Mouse (Mus musculus) midbrain, embryonic 16.5 days (tissue): Measurements from ENCODE around the gene Slc31a1. TPM values are rescaled to one million over a fixed set of nuclear protein-coding genes. Genes with fewer than 3 reads are reported as not detected.
A peak's percentile ranks its signal among the peaks of the same experiment; 100 is the strongest.

Source experiments
- ATAC-seq: fragments of 200-750 bp; cut with Nextera tagmentation; 2 replicates; pipeline ENCODE4 v1.8.0; 2017; ENCODE audit warnings: moderate TSS enrichment
- H3K27ac ChIP-seq: fragments of 300-500 bp; sonication (generic); 2 replicates; pipeline ENCODE4 v1.5.1; 2014; ENCODE audit warnings: mild to moderate bottlenecking, low read length, mixed read lengths
- H3K27me3 ChIP-seq: fragments of 300-500 bp; sonication (generic); 2 replicates; pipeline ENCODE4 v1.6.1; 2014; ENCODE audit warnings: low read depth, low read length, mixed read lengths; ENCODE audit not compliant: control insufficient read depth, insufficient read depth
- H3K36me3 ChIP-seq: fragments of 300-500 bp; sonication (generic); 2 replicates; pipeline ENCODE4 v1.6.1; 2014; ENCODE audit warnings: mild to moderate bottlenecking, low read length, moderate library complexity, mixed read lengths; ENCODE audit not compliant: control insufficient read depth, insufficient read depth
- H3K4me1 ChIP-seq: fragments of 300-500 bp; sonication (generic); 2 replicates; pipeline ENCODE4 v1.6.1; 2014; ENCODE audit warnings: mild to moderate bottlenecking, low read length, mixed read lengths; ENCODE audit not compliant: control insufficient read depth, insufficient read depth
- H3K4me2 ChIP-seq: fragments of 300-500 bp; sonication (generic); 2 replicates; pipeline ENCODE4 v1.6.1; 2014; ENCODE audit warnings: mild to moderate bottlenecking, low read length, mixed read lengths
- H3K4me3 ChIP-seq: fragments of 300-500 bp; sonication (generic); 2 replicates; pipeline ENCODE4 v1.5.1; 2014; ENCODE audit warnings: low read depth, mild to moderate bottlenecking, low read length, moderate library complexity, mixed read lengths
- H3K9ac ChIP-seq: fragments of 300-500 bp; sonication (generic); 2 replicates; pipeline ENCODE4 v1.6.1; 2014; ENCODE audit warnings: low read depth, low read length, mixed read lengths
- H3K9me3 ChIP-seq: fragments of 300-500 bp; sonication (generic); replicated peaks from 2 replicates; pipeline ENCODE4 v1.6.1; 2014; ENCODE audit warnings: mild to moderate bottlenecking, low read length, mixed read lengths; ENCODE audit not compliant: control insufficient read depth, poor library complexity, severe bottlenecking
- WGBS: fragments of 180-500 bp; shearing (Covaris S2); extraction: QIAGEN DNeasy Blood & Tissue Kit; methylation state at CpG from one replicate; pipeline ENCODE4 v1.1.7; 2014; 5-methylcytosine and 5-hydroxymethylcytosine counted together
- polyA plus RNA-seq: library from polyadenylated mRNA; unstranded; fragments of >200 nt; fragmentation: Nextera tagmentation; extraction: Ambion mirVana; gene quantifications from 2 replicates; pipeline ENCODE4 v1.2.1, GENCODE M21; 2015

The Slc31a1 gene
- 36.8 and 37.7 TPM in 2 replicates for polyA plus RNA-seq

DNA sequence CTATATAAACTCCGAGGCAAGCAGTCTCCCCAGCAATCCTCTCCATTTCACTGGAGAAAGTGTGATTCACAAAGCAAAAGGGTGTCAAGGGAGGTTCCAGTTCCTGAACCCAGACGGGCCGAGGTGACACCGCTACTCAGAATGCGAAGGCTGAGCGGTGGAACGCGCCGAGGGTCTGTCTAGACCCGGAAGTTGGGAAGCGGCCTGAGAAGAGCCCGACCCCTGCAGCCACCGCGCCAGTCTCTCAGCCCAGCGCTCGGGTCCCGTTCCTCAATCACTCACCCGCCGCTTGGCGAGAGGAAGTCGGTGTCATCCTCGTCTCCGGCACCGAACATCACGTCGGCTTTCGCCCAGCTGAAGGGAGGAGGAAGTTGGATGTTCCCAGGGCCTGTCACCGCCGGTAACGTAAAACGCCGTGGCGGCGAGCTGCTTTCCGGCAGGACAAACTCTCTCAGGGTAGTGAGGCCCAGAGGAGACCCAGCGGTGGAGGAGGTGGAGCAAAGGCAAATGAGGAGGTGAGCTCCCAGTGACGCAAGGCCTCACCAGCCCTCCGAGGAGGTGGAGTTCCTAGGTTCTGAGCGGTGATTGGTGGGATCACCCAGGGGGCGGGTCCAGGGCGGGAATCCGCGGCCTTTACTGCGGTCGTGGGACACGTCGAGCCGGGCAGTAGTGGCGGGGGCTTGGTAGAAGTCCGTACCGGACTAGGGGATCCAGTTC, at the start of gene Slc31a1, which contains the start of gene Fkbp15:
Gene Slc31a1 (plus strand): TSS at position 640 of the 717 bp plus-strand sequence.
Gene Fkbp15 (minus strand): TSS at position 461 of the 717 bp plus-strand sequence.
- Histone ChIP-seq H3K9ac (peak within 1 kb of the TSS; percentile 84), H3K27ac (peak within 1 kb of the TSS; percentile 84), H3K4me2 (peak within 1 kb of the TSS; percentile 90), H3K9me3 (no peaks in the 10 kb centered on the region), H3K4me1 (peaks cover 23% of the 10 kb centered on the region), H3K27me3 (no peaks in the 10 kb centered on the region), H3K36me3 (no peaks in the 10 kb centered on the region), H3K4me3 (peak within 1 kb of the TSS; percentile 89)
- ATAC-seq, result peak; percentile 100
- WGBS, result under 1% methylated on average over 50 of the region's 51 CpGs

DNA sequence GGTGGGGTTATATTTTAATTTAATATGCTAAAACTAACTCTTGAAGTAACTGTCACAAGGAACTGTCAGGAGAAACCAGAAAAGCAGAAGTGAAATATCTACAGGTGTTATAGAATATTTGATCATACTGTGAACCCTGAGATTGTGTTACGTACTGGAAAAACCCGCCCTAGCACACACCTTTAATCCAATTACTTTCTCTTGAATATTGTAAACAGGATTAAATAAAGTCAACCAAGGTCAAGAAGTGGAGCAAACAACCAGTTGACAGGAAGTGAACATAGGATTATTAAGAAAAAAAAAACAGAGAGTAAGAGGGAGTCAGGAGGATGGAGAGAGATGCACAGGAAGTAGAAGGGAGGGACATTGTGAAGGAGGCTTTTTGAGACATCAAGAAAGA, 47.7 kb upstream of the Slc31a1 start:
- no peak for ATAC-seq
- no peak overlapping the region for H3K4me2 ChIP-seq
- H3K27me3 ChIP-seq, result no peaks in the 10 kb centered on the region
- H3K27ac ChIP-seq, result no peak overlapping the region
- no peaks in the 10 kb centered on the region for H3K9me3 ChIP-seq
- no peak overlapping the region for H3K9ac ChIP-seq
- H3K4me1 ChIP-seq, result no peaks in the 10 kb centered on the region
- 92% methylated on average over 2 of the region's 2 CpGs for WGBS
- H3K4me3 ChIP-seq, result no peak overlapping the region
- H3K36me3 ChIP-seq, result peaks cover 15% of the 10 kb centered on the region

DNA sequence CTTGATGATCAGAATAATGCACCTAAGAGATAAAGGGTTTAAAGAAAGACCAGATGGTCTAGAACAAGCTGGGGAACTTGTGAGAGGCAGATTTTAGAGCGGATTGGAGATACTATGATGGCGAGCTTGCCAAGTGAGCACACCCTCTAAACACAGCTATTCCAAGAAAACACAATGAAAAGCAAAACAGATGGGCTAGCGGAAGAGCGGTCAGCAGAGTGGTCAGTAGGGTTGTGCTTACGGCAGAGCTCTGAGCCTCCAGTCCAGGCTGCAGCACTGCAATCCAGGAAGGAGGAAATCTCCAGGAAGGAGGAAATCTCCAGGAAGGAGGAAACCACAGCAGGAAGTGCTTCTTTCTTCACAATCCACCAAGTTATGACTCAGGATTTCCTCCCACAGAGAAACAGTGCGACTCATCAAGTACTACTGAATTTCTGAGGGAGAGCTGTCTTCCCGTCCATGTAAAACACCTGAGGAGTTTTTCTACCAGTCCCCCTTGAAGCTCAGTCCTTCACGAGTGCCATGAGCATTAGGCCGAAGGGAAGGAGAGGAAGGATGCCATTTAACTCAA, 46.8 kb upstream of the Slc31a1 start:
- 90% methylated on average over 9 of the region's 9 CpGs for WGBS
- no peak for ATAC-seq

GRCm38 (mm10) chr4:62314516-62314915, 46.0 kb upstream of the Slc31a1 start:
- WGBS, result 81% methylated on average over 3 of the region's 3 CpGs
- Histone ChIP-seq H3K4me2 (no peak overlapping the region), H3K4me3 (no peak overlapping the region), H3K36me3 (peaks cover 18% of the 10 kb centered on the region), H3K9ac (no peak overlapping the region), H3K9me3 (no peaks in the 10 kb centered on the region), H3K27me3 (no peaks in the 10 kb centered on the region), H3K27ac (no peak overlapping the region), H3K4me1 (no peaks in the 10 kb centered on the region)
- ATAC-seq, result no peak

More for the DNA sequence above, 46.8 kb upstream of the Slc31a1 start:
- Histone ChIP-seq H3K27me3 (no peaks in the 10 kb centered on the region), H3K4me1 (no peaks in the 10 kb centered on the region), H3K36me3 (peaks cover 12% of the 10 kb centered on the region), H3K27ac (no peak overlapping the region), H3K9me3 (no peaks in the 10 kb centered on the region), H3K4me3 (no peak overlapping the region), H3K9ac (no peak overlapping the region), H3K4me2 (no peak overlapping the region)

- H3K36me3 ChIP-seq, result peaks cover 25% of the 10 kb centered on the region
- no peak overlapping the region for H3K27ac ChIP-seq
- ATAC-seq, result no peak
- H3K4me3 ChIP-seq, result no peak overlapping the region
- 84% methylated on average over 2 of the region's 2 CpGs for WGBS
- no peaks in the 10 kb centered on the region for H3K4me1 ChIP-seq
- no peak overlapping the region for H3K9ac ChIP-seq
- H3K9me3 ChIP-seq, result no peaks in the 10 kb centered on the region
- H3K27me3 ChIP-seq, result no peaks in the 10 kb centered on the region
- no peak overlapping the region for H3K4me2 ChIP-seq
These were observed 44.1 kb upstream of the Slc31a1 start for GRCm38 (mm10) chr4:62316456-62316855.

- H3K9me3 ChIP-seq, result no peaks in the 10 kb centered on the region
- H3K36me3 ChIP-seq, result peaks cover 34% of the 10 kb centered on the region
- H3K4me3 ChIP-seq, result no peak overlapping the region
- H3K4me2 ChIP-seq, result no peak overlapping the region
- H3K9ac ChIP-seq, result no peak overlapping the region
- H3K4me1 ChIP-seq, result no peaks in the 10 kb centered on the region
- H3K27ac ChIP-seq, result no peak overlapping the region
- H3K27me3 ChIP-seq, result no peaks in the 10 kb centered on the region
- ATAC-seq, result no peak
- WGBS, result 87% methylated on average over 1 of the region's 1 CpGs
These were observed 42.2 kb upstream of the Slc31a1 start for GRCm38 (mm10) chr4:62318294-62318693.

DNA sequence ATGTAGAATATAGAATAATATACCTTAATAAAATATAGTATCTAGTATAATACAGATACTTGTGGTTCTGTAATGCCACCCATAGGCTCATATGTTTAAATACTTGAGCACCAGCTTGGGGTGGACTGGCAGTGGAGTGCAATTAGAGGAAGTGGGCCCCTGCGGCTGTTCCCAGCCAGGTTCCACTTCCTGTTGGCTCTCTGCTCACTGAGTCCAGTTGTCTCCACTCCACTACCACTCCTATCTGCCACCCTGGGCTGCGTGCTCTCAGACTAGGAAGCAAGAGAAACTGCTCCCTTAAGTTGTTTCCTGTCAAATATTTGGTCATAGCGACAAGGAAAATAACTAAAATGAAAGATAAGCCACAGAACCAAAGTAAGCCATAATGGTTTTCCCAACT, 37.8 kb upstream of the Slc31a1 start:
- ATAC-seq, result no peak
- H3K9ac ChIP-seq, result no peak overlapping the region
- no peak overlapping the region for H3K27ac ChIP-seq
- H3K36me3 ChIP-seq, result peaks cover 40% of the 10 kb centered on the region
- H3K4me1 ChIP-seq, result no peaks in the 10 kb centered on the region
- 90% methylated on average over 3 of the region's 3 CpGs for WGBS
- no peak overlapping the region for H3K4me3 ChIP-seq
- H3K4me2 ChIP-seq, result no peak overlapping the region
- H3K9me3 ChIP-seq, result no peaks in the 10 kb centered on the region
- no peaks in the 10 kb centered on the region for H3K27me3 ChIP-seq

- Histone ChIP-seq H3K27me3 (no peaks in the 10 kb centered on the region), H3K9ac (no peak overlapping the region), H3K9me3 (no peaks in the 10 kb centered on the region), H3K4me2 (no peak overlapping the region), H3K27ac (no peak overlapping the region), H3K4me1 (no peaks in the 10 kb centered on the region), H3K4me3 (no peak overlapping the region), H3K36me3 (peaks cover 36% of the 10 kb centered on the region)
- ATAC-seq, result no peak
These were observed 34.4 kb upstream of the Slc31a1 start for GRCm38 (mm10) chr4:62326111-62326510.

- H3K4me1 ChIP-seq, result no peaks in the 10 kb centered on the region
- WGBS, result 92% methylated on average over 6 of the region's 6 CpGs
- no peak overlapping the region for H3K27ac ChIP-seq
- H3K27me3 ChIP-seq, result no peaks in the 10 kb centered on the region
- H3K9me3 ChIP-seq, result no peaks in the 10 kb centered on the region
- H3K4me3 ChIP-seq, result no peak overlapping the region
- peaks cover 19% of the 10 kb centered on the region for H3K36me3 ChIP-seq
- no peak overlapping the region for H3K4me2 ChIP-seq
- no peak for ATAC-seq
- no peak overlapping the region for H3K9ac ChIP-seq
These were observed 31.4 kb upstream of the Slc31a1 start for GRCm38 (mm10) chr4:62328941-62329660.
